Mouse (Mus musculus): ENCODE results near the gene Pmvk. TPM values are rescaled to one million over a fixed set of nuclear protein-coding genes. Genes with fewer than 3 reads are reported as not detected.
"Not testable (repeated sequence)": the region's sequence is repeated elsewhere in the genome, so short reads cannot be mapped to it uniquely, and the experiment has no call there.

Gene Pmvk
- total and polyA plus RNA-seq, 3 experiments = 6.7 to 14.8 (median 7.5) TPM

DNA sequence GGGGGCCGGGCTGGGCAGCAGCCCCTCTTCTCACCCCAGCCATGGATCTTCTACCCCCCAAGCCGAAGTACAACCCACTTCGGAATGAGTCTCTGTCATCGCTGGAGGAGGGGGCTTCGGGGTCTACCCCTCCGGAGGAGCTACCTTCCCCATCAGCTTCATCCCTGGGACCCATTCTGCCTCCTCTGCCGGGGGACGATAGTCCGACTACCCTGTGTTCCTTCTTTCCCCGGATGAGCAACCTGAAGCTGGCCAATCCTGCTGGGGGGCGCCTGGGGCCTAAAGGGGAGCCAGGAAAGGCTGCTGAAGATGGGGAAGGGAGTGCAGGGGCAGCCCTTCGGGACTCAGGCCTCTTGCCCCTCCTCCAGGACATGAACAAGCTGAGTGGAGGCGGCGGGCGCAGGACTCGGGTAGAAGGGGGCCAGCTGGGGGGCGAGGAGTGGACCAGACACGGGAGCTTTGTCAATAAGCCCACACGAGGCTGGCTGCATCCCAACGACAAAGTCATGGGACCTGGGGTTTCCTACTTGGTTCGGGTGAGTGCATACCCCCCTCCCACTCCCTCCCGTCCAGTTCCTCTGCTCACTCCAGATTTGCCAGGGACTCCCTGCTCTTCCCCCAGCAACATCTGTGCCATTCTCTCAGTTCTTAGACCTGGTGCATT is 32.4 kb upstream of the Pmvk start:
- DNase-seq = peak in 1 of 2 experiments; percentile 45

DNA sequence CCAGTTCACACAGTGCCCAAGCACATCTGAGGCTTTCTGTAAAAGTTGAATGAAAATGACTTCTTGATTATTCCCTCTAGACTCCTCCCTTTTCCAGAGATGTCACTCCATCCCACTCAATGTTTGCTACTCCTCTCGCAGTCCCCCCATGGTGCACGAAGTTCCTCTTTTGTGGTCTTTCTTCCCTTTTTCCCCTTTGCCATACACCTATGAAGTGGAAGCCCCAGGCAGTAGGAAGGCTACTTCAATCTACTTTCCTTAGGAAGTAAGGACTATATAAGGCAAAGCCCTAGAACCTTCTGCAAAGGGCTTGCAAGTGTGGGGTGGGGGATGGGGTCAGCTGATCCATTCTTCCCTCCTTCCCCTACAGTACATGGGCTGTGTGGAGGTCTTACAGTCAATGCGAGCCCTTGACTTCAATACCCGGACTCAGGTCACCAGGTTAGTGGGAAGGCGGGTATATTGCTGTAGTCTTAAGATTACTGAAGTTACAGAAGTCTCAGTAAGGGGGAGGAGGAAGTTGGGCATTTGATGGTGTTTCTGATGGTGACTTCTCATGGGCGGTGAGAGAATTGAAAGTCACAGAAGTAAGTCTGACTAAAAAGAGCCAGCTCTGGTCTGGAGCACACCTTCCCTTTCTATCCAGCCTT is 31.7 kb upstream of the Pmvk start:
- no peaks in the 10 kb centered on the region; the same call in 1 of the 2 replicates for H3K79me2 ChIP-seq (replicated peaks; ENCODE audit: control insufficient read depth, insufficient read depth, low read length)
- intact Hi-C loops (cut with DNase I) = no loop called here
- H3K4me3 ChIP-seq = no peak overlapping the region
- H3K9ac ChIP-seq (ENCODE audit: low read depth, low read length) = no peak overlapping the region
- H3K27ac ChIP-seq = no peak overlapping the region
- TF ChIP-seq EP300 (IDR thresholded peaks at IDR 0.05; ENCODE audit: insufficient read depth, low read depth, low read length) (no peak), CTCF (IDR thresholded peaks at IDR 0.05) (no peak), POLR2A (IDR thresholded peaks at IDR 0.05; ENCODE audit: insufficient read depth, low read depth, low read length) (no peak)
- 56% methylated on average over 6 of the region's 6 CpGs for WGBS
- no peak for DNase-seq
- no peaks in the 10 kb centered on the region for H3K36me3 ChIP-seq (ENCODE audit: control insufficient read depth, insufficient read depth, low read length)
- no peaks in the 10 kb centered on the region for H3K27me3 ChIP-seq (ENCODE audit: control insufficient read depth, insufficient read depth, low read length)
- peaks cover 8% of the 10 kb centered on the region for H3K4me1 ChIP-seq (ENCODE audit: control insufficient read depth, insufficient read depth, low read length)

More for the DNA sequence above, 32.4 kb upstream of the Pmvk start:
- Histone ChIP-seq H3K4me1 (ENCODE audit: control insufficient read depth, insufficient read depth, low read length) (peaks cover 8% of the 10 kb centered on the region), H3K9ac (ENCODE audit: low read depth, low read length) (peak overlapping the region; percentile 59), H3K36me3 (ENCODE audit: control insufficient read depth, insufficient read depth, low read length) (no peaks in the 10 kb centered on the region), H3K4me3 (peak overlapping the region; percentile 41), H3K27ac (peak overlapping the region; percentile 80), H3K27me3 (ENCODE audit: control insufficient read depth, insufficient read depth, low read length) (no peaks in the 10 kb centered on the region), H3K79me2 (replicated peaks; ENCODE audit: control insufficient read depth, insufficient read depth, low read length) (no peaks in the 10 kb centered on the region; the same call in 1 of the 2 replicates)
- WGBS = 16% methylated on average over 22 of the region's 22 CpGs
- TF ChIP-seq CTCF (IDR thresholded peaks at IDR 0.05) (no peak), POLR2A (IDR thresholded peaks at IDR 0.05; ENCODE audit: insufficient read depth, low read depth, low read length) (no peak), EP300 (IDR thresholded peaks at IDR 0.05; ENCODE audit: insufficient read depth, low read depth, low read length) (no peak)
- intact Hi-C loops (cut with DNase I) = no loop called here

DNA sequence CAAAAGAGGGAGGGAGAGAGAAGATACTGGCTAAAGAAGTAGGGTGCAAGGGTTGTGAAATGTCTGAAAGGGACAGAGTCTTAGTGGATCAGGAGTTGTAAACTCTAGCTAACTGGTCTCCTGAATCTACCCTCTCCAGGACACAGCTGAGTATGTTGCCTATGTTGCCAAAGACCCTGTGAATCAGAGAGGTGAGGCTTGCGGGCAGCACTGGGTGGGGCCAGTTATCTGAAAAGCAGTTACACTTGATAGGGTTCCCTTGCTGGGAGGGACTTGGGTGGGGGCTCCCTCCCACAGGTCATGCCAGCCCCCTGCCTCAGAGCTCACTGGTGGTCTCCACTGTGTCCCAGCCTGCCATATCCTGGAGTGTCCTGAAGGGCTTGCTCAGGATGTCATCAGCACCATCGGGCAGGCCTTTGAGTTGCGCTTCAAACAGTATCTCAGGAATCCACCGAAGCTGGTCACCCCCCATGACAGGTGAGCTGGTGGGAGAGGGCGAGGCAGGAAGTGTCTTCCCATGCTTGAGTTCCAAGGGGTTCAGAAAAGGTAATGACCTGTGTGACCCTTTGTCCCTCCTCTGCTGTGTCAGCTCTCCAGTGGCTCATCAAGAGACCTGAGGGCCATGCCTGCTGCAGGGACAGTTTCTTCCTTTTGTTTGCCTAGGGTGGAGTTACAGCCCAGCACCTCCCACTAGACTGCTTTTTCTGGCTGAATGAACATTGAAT is 29.8 kb upstream of the Pmvk start:
- WGBS = 83% methylated on average over 5 of the region's 5 CpGs
- intact Hi-C loops (cut with DNase I) = no loop called here
- no peaks in the 10 kb centered on the region for H3K36me3 ChIP-seq (ENCODE audit: control insufficient read depth, insufficient read depth, low read length)
- H3K9ac ChIP-seq (ENCODE audit: low read depth, low read length) = no peak overlapping the region
- H3K4me1 ChIP-seq (ENCODE audit: control insufficient read depth, insufficient read depth, low read length) = peaks cover 6% of the 10 kb centered on the region
- no peaks in the 10 kb centered on the region; the same call in 1 of the 2 replicates for H3K79me2 ChIP-seq (replicated peaks; ENCODE audit: control insufficient read depth, insufficient read depth, low read length)
- DNase-seq = no peak
- H3K27me3 ChIP-seq (ENCODE audit: control insufficient read depth, insufficient read depth, low read length) = no peaks in the 10 kb centered on the region
- no peak overlapping the region for H3K27ac ChIP-seq
- TF ChIP-seq CTCF (IDR thresholded peaks at IDR 0.05) (no peak), EP300 (IDR thresholded peaks at IDR 0.05; ENCODE audit: insufficient read depth, low read depth, low read length) (no peak), POLR2A (IDR thresholded peaks at IDR 0.05; ENCODE audit: insufficient read depth, low read depth, low read length) (no peak)
- no peak overlapping the region for H3K4me3 ChIP-seq

DNA sequence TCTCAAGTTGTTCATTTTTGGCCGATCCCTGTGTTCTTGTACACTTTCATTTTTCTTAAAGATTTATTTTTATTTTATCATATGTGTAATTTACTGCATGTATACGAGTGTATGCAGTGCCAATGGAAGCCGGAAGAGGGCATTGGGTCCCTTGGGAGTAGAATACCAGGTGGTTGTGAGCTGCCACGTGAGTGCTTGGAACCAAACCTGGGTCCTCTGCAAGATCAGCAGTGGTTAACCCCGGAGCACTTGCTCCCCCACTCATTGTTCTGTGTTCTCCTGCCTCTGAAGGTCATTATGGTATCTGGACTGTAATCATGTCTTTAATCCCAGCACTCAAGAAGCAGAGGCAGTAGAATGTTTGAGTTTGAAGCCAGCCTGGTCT is 29.2 kb upstream of the Pmvk start:
- intact Hi-C loops (cut with DNase I) = no loop called here
- 64% methylated on average over 5 of the region's 5 CpGs for WGBS
- TF ChIP-seq CTCF (IDR thresholded peaks at IDR 0.05) = no peak
- TF ChIP-seq EP300 (IDR thresholded peaks at IDR 0.05; ENCODE audit: insufficient read depth, low read depth, low read length) = no peak
- TF ChIP-seq POLR2A (IDR thresholded peaks at IDR 0.05; ENCODE audit: insufficient read depth, low read depth, low read length) = no peak

GRCm38 (mm10) chr3:89425876-89426275 is 28.5 kb upstream of the Pmvk start:
- TF ChIP-seq POLR2A (IDR thresholded peaks at IDR 0.05; ENCODE audit: insufficient read depth, low read depth, low read length) = no peak
- no peak for TF ChIP-seq CTCF (IDR thresholded peaks at IDR 0.05)
- no peak for TF ChIP-seq EP300 (IDR thresholded peaks at IDR 0.05; ENCODE audit: insufficient read depth, low read depth, low read length)
- intact Hi-C loops (cut with DNase I) = no loop called here
- no peak for DNase-seq
- Histone ChIP-seq H3K27me3 (ENCODE audit: control insufficient read depth, insufficient read depth, low read length) (no peaks in the 10 kb centered on the region), H3K79me2 (replicated peaks; ENCODE audit: control insufficient read depth, insufficient read depth, low read length) (0 out of 2 replicates have a peak, but pooled peaks cover 2% of the 10 kb centered on the region), H3K4me3 (no peak overlapping the region), H3K36me3 (ENCODE audit: control insufficient read depth, insufficient read depth, low read length) (no peaks in the 10 kb centered on the region), H3K9ac (ENCODE audit: low read depth, low read length) (no peak overlapping the region), H3K4me1 (ENCODE audit: control insufficient read depth, insufficient read depth, low read length) (peaks cover 2% of the 10 kb centered on the region), H3K27ac (no peak overlapping the region)
- 84% methylated on average over 4 of the region's 4 CpGs for WGBS

More for the DNA sequence above, 29.2 kb upstream of the Pmvk start:
- Histone ChIP-seq H3K79me2 (replicated peaks; ENCODE audit: control insufficient read depth, insufficient read depth, low read length) (no peaks in the 10 kb centered on the region), H3K9ac (ENCODE audit: low read depth, low read length) (no peak overlapping the region), H3K27ac (no peak overlapping the region), H3K27me3 (ENCODE audit: control insufficient read depth, insufficient read depth, low read length) (no peaks in the 10 kb centered on the region), H3K4me1 (ENCODE audit: control insufficient read depth, insufficient read depth, low read length) (peaks cover 4% of the 10 kb centered on the region), H3K4me3 (no peak overlapping the region), H3K36me3 (ENCODE audit: control insufficient read depth, insufficient read depth, low read length) (no peaks in the 10 kb centered on the region)
- no peak for DNase-seq

DNA sequence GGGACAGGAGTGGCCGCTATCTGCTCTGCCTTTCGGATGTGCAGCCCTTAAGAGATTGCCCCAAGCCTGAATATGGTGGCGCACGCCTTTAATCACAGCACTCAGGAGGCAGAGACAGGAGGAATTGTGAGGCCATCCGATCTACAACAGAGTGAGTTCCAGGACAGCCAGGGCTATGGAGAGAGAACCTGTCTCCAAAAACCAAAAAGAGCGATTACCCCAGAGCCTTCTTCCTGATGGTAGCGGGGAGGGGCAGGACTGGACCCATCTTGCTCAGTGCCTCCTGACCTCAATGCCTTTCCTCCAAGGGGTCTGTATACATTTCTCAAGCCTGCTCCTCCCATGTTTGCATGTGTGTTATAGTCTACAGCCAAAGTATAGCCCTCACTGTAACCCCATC is 25.3 kb upstream of the Pmvk start:
- intact Hi-C loops (cut with DNase I) = not testable (repeated sequence)

More for the DNA sequence above, 25.3 kb upstream of the Pmvk start:
- H3K79me2 ChIP-seq (replicated peaks; ENCODE audit: control insufficient read depth, insufficient read depth, low read length); H3K9ac ChIP-seq (ENCODE audit: low read depth, low read length); H3K36me3 ChIP-seq (ENCODE audit: control insufficient read depth, insufficient read depth, low read length); DNase-seq; H3K27me3 ChIP-seq (ENCODE audit: control insufficient read depth, insufficient read depth, low read length); H3K4me3 ChIP-seq; H3K4me1 ChIP-seq (ENCODE audit: control insufficient read depth, insufficient read depth, low read length); H3K27ac ChIP-seq: not testable (repeated sequence)
- WGBS = 90% methylated on average over 7 of the region's 7 CpGs
